Mouse (Mus musculus) ES-E14 (cell line): ENCODE measurements around the gene Ube3b. TPM values are rescaled to one million over a fixed set of nuclear protein-coding genes. Genes with fewer than 3 reads are reported as not detected.

Experiments
- DNase-seq: peaks from one replicate; pipeline ENCODE4 v3.0.0-alpha.2; 2013; ENCODE audit warnings: low read depth, low spot score
- H3K27ac ChIP-seq: 2 replicates; pipeline ENCODE4 v1.5.1; 2012; ENCODE audit warnings: low read depth, mild to moderate bottlenecking, low read length, moderate library complexity, mixed read lengths; ENCODE audit not compliant: poor library complexity, insufficient read depth, severe bottlenecking
- H3K36me3 ChIP-seq: 2 replicates; pipeline ENCODE4 v1.6.1; 2012; ENCODE audit warnings: mild to moderate bottlenecking, low read length, moderate library complexity, mixed read lengths; ENCODE audit not compliant: control insufficient read depth, poor library complexity, insufficient read depth, severe bottlenecking
- H3K4me1 ChIP-seq, 2 experiments: fragments of 150-350 bp in 1 of 2; sonication (generic) in 1 of 2; 2 replicates each; pipeline ENCODE4 v1.6.1; 2012; ENCODE audit warnings: low read length in 2 of 2, mild to moderate bottlenecking in 1 of 2, mixed read lengths in 1 of 2; ENCODE audit not compliant: control insufficient read depth in 2 of 2, insufficient read depth in 2 of 2, poor library complexity in 1 of 2
- H3K4me3 ChIP-seq, 2 experiments: fragments of 150-350 bp in 1 of 2; sonication (generic) in 1 of 2; 2 replicates each; pipeline ENCODE4 v1.5.1; 2012; ENCODE audit warnings: low read length in 2 of 2, low read depth in 1 of 2, mild to moderate bottlenecking in 1 of 2, mixed read lengths in 1 of 2; ENCODE audit not compliant: insufficient read depth in 1 of 2, poor library complexity in 1 of 2, severe bottlenecking in 1 of 2
- H3K9ac ChIP-seq: 2 replicates; pipeline ENCODE4 v1.6.1; 2012; ENCODE audit warnings: low read depth, mild to moderate bottlenecking, low read length, mixed read lengths; ENCODE audit not compliant: poor library complexity, insufficient read depth, severe bottlenecking
- H3K9me3 ChIP-seq: fragments of 150-350 bp; sonication (generic); 2 replicates; pipeline ENCODE4 v1.6.1; 2012; ENCODE audit warnings: low read depth, mild to moderate bottlenecking, low read length; ENCODE audit not compliant: control insufficient read depth, insufficient read depth
- CHD2 ChIP-seq: IDR thresholded peaks from 2 replicates; pipeline ENCODE4 v1.6.1; 2014; ENCODE audit warnings: mild to moderate bottlenecking, low read depth, low read length, inconsistent platforms
- HCFC1 ChIP-seq: IDR thresholded peaks from 2 replicates; pipeline ENCODE4 v1.6.1; 2012; ENCODE audit warnings: low read length, inconsistent platforms, borderline replicate concordance; ENCODE audit not compliant: insufficient read depth
- MAFK ChIP-seq: IDR thresholded peaks from 2 replicates; pipeline ENCODE4 v1.6.1; 2014; ENCODE audit warnings: mild to moderate bottlenecking, low read depth, low read length, inconsistent platforms; ENCODE audit not compliant: insufficient read depth
- ZC3H11A ChIP-seq: IDR thresholded peaks from 2 replicates; pipeline ENCODE4 v1.6.1; 2012; ENCODE audit warnings: low read depth, mild to moderate bottlenecking, inconsistent platforms, low read length, borderline replicate concordance
- ZNF384 ChIP-seq: IDR thresholded peaks from 2 replicates; pipeline ENCODE4 v1.6.1; 2012; ENCODE audit warnings: low read depth, low read length, inconsistent platforms
- in situ Hi-C, 2 experiments: fragments of 600-800 bp; cut with MboI; formaldehyde crosslinking; loops; one replicate each; pipeline ENCODE4 v1.15.1; 2025; ENCODE audit warnings: low sequenced_read_pairs in 2 of 2, inconsistent platforms in 1 of 2; ENCODE audit not compliant: unreplicated experiment in 2 of 2
- total RNA-seq: library from RNA; depleted of rRNA; stranded (reverse); fragments of 300-350 nt; gene quantifications from 2 replicates; pipeline ENCODE4 v1.2.3, GENCODE M21; 2012

The Ube3b gene
- total RNA-seq, 1 experiment, result 31.7 TPM

- Histone ChIP-seq H3K9ac (no peak overlapping the region), H3K9me3 (no peaks in the 10 kb centered on the region), H3K4me3 (no peak overlapping the region), H3K4me1 (peaks cover 2 to 4% of the 10 kb centered on the region in 2 experiments; a peak in 3 of 4 replicates), H3K36me3 (peaks cover 45% of the 10 kb centered on the region), H3K27ac (no peak overlapping the region)
- no peak for DNase-seq
- in situ Hi-C loops, result no loop called here
- TF ChIP-seq HCFC1 (no peak), MAFK (no peak), ZC3H11A (no peak), CHD2 (no peak), ZNF384 (no peak)
Observed at GRCm38 (mm10) chr5:114384448-114384847, 4.0 kb downstream of the Ube3b start.

- Histone ChIP-seq H3K27ac (no peak overlapping the region), H3K9me3 (no peaks in the 10 kb centered on the region), H3K36me3 (peaks cover 37% of the 10 kb centered on the region), H3K4me3 (peak overlapping the region in 1 of 2 experiments; percentile 24; a peak in 1 of 4 replicates), H3K9ac (no peak overlapping the region), H3K4me1 (no peaks in the 10 kb centered on the region)
- DNase-seq, result no peak
- in situ Hi-C loops, result no loop called here
- no peak for TF ChIP-seq CHD2
Observed at GRCm38 (mm10) chr5:114393169-114393568, 12.8 kb downstream of the Ube3b start.

DNA sequence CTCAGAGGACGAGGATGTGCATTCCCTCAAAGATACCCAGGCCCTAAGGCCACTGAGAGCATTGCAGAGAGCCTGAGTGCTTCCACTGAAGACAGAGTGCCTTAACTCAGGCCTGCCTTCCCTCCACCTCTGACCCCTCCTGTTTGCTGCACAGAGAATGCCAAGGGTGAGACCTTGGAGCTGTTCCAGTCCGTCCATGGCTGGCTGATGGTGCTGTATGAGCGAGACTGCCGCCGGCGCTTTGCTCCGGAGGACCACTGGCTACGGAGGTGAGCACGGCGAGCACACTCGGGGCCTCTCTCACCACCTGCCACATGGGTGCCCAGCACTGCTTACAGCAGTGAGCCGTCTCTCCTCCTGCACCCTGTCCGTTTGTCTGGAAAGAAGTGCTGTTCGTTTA lies 26.2 kb downstream of the Ube3b start:
- TF ChIP-seq MAFK (no peak), HCFC1 (no peak), ZC3H11A (no peak), ZNF384 (no peak), CHD2 (no peak)
- Histone ChIP-seq H3K4me1 (peaks cover 0 to 6% of the 10 kb centered on the region in 2 experiments; a peak in 1 of 4 replicates), H3K36me3 (peaks cover 74% of the 10 kb centered on the region), H3K9me3 (no peaks in the 10 kb centered on the region), H3K4me3 (no peak overlapping the region), H3K27ac (no peak overlapping the region; the same call in 1 of the 2 replicates), H3K9ac (no peak overlapping the region)
- in situ Hi-C loops, result no loop called here
- no peak for DNase-seq

DNA sequence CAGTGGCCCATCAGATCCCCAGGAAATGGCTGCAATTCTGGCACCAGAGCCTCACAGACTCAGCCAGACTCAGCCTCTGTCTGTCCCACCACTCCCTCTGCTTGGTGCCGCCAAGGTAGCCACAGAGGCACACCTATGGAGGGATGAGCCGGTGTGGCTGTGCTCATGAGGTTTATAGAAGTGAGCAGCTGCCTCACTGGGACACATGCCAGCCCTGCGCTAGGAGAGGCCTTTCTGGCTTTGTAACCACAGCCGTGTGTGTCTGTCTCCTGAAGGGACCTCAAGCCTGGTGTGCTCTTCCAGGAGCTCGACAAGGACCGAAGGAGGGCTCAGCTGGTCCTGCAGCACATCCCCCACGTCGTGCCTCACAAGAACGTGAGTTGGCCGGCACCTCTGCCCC lies 26.9 kb downstream of the Ube3b start:
- no peak overlapping the region for H3K27ac ChIP-seq
- H3K4me3 ChIP-seq, result no peak overlapping the region
- no peak for DNase-seq
- no peaks in the 10 kb centered on the region for H3K9me3 ChIP-seq
- in situ Hi-C loops, result no loop called here
- H3K36me3 ChIP-seq, result peaks cover 77% of the 10 kb centered on the region
- H3K4me1 ChIP-seq, result peaks cover 0 to 4% of the 10 kb centered on the region in 2 experiments; a peak in 1 of 4 replicates
- no peak overlapping the region for H3K9ac ChIP-seq
- TF ChIP-seq CHD2 (no peak), ZC3H11A (no peak), MAFK (no peak), HCFC1 (no peak), ZNF384 (no peak)

GRCm38 (mm10) chr5:114407810-114408209 lies 27.4 kb downstream of the Ube3b start:
- TF ChIP-seq ZC3H11A, result no peak
- no peak for TF ChIP-seq CHD2
- TF ChIP-seq ZNF384, result no peak
- TF ChIP-seq MAFK, result no peak
- TF ChIP-seq HCFC1, result no peak
- no peaks in the 10 kb centered on the region for H3K9me3 ChIP-seq
- peaks cover 77% of the 10 kb centered on the region for H3K36me3 ChIP-seq
- H3K27ac ChIP-seq, result no peak overlapping the region
- DNase-seq, result no peak
- H3K4me1 ChIP-seq, result peaks cover 0 to 4% of the 10 kb centered on the region in 2 experiments; a peak in 1 of 4 replicates
- no peak overlapping the region for H3K4me3 ChIP-seq
- no peak overlapping the region for H3K9ac ChIP-seq
- in situ Hi-C loops, result no loop called here
